Mouse (Mus musculus): ENCODE data around the gene Ceacam14. TPM values are rescaled to one million over a fixed set of nuclear protein-coding genes. Genes with fewer than 3 reads are reported as not detected.

Ceacam14 gene
- polyA plus RNA-seq (2012; ENCODE audit: low replicate concordance), result 0.16 TPM in 1 of 2 replicates, not detected in the other

GRCm38 (mm10) chr7:17812333-17812732, at the start of gene Ceacam14:
Ceacam14 (plus strand) TSS chr7:17812633.

Other genes with a start within 250 kb of the Ceacam14 start
- gene Ceacam5, start 99.4 kb upstream of the Ceacam14 start, polyA plus RNA-seq (2012; ENCODE audit: low replicate concordance), result not detected in 2 replicates
- 0.05 and 0.08 TPM in 2 replicates for gene Gm5155, start 59.1 kb downstream of the Ceacam14 start, polyA plus RNA-seq (2012; ENCODE audit: low replicate concordance)
- gene Ceacam11, start 159.5 kb downstream of the Ceacam14 start, polyA plus RNA-seq (2012; ENCODE audit: low replicate concordance), result not detected in 2 replicates
- gene Ceacam13, start 197.3 kb downstream of the Ceacam14 start, polyA plus RNA-seq (2012; ENCODE audit: low replicate concordance), result not detected in 2 replicates